In genomic region chr12:45175259-45175658, GRCm38 (mm10) we compare ENCODE assay signal across 6 mouse cellular contexts.
A peak's percentile ranks its signal among the peaks of the same experiment; 100 is the strongest.
DNase-seq lines count a peak whose midpoint lies in the region; ATAC-seq lines count a peak whose summit lies in the region.

No protein-coding gene starts in this region.

- DNase-seq in 416B (ENCODE audit: low read depth), result peak; percentile 48

- ATAC-seq in common myeloid progenitor, adult 5-6 weeks (replicated peaks; ENCODE audit: low read depth, poor library complexity, severe bottlenecking), result peak; percentile 98
- ATAC-seq in granulocyte monocyte progenitor cell, adult 5-6 weeks (replicated peaks; ENCODE audit: poor library complexity, severe bottlenecking), result peak; percentile 99
- peak; percentile 98 to 100 for ATAC-seq in hematopoietic stem cell, adult 5-6 weeks (replicated peaks in 1 of 2; ENCODE audit: insufficient read depth in 1 of 2, low FRiP score in 2 of 2, low TSS enrichment in 1 of 2, low read depth in 1 of 2, poor library complexity in 2 of 2, severe bottlenecking in 2 of 2)
- peak; percentile 89 for ATAC-seq in megakaryocyte, adult 5-6 weeks (ENCODE audit: poor library complexity, severe bottlenecking)
- peak; percentile 98 for ATAC-seq in megakaryocyte progenitor cell, adult 5-6 weeks (replicated peaks; ENCODE audit: poor library complexity)

Comparison
In these comparisons a context has a peak if more than half of its experiments do, and no peak if none do; other contexts are left out.
1. Peak in every context shown above with its lines: DNase-seq and ATAC-seq.